1 mouse cellular context compared by ENCODE assay signal in the genomic region with DNA sequence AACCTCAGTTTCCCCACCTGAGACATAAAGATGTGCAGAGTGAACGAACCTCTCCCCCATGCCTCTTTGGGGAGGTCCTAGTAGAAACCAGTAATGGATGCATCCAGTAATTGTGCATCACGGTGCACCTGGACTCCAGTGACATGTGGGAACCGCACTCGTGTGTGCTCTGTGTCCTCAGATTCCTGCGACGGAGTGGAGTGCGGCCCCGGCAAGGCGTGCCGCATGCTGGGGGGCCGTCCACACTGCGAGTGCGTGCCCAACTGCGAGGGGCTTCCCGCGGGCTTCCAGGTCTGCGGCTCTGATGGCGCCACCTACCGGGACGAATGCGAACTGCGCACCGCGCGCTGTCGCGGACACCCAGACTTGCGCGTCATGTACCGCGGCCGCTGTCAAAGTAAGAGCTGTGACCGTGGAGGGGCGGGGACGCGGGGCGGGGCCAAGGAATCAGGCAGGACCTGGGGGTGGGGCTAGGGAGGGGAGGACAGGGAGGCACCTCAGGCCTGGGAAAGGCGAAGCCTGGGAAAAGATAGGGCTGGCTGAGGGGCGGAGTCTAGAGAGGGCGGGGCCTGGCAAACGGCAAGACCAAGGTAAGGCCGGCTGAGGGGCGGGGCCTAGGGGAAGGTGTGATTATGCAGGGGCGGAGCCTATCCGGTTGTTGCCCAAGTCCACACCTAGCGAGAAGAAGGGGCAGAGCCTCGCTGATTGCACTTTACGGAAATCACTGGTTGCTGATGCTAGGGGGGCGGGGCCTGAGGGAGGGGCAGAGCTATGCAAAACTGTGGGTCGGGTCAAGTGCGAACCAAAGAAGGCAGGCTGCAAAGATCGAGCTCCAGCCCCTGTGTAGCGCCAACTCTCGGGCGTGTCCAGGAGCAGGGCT.
TF ChIP-seq lines count a peak whose summit lies in the region.

No protein-coding gene starts in this region.

TF ChIP-seq in CH12.LX, 34 proteins besides CTCF, POLR2A, EP300 and RAD21:
- TF ChIP-seq TBP (conservative IDR thresholded peaks at IDR 0.05; ENCODE audit: low read depth, low read length) (no peak), GABPA (IDR thresholded peaks at IDR 0.05; ENCODE audit: insufficient replicate concordance, low read depth, low read length) (no peak), SIN3A (IDR thresholded peaks at IDR 0.05; ENCODE audit: low read length) (no peak), TCF12 (IDR thresholded peaks at IDR 0.05; ENCODE audit: low read depth, low read length) (0 out of 2 replicates have a peak, but pooled peaks have one; percentile 24), NELFE (IDR thresholded peaks at IDR 0.05; ENCODE audit: low read depth, low read length) (no peak), JUN (IDR thresholded peaks at IDR 0.05; ENCODE audit: insufficient read depth, low read depth, low read length) (no peak), JUND (conservative IDR thresholded peaks at IDR 0.05; ENCODE audit: low read depth, low read length) (no peak), USF2 (conservative IDR thresholded peaks at IDR 0.05; ENCODE audit: low read depth, low read length) (no peak), CHD2 (IDR thresholded peaks at IDR 0.05; ENCODE audit: low read length) (no peak), PAX5 (IDR thresholded peaks at IDR 0.05; ENCODE audit: low read length) (no peak), MXI1 (IDR thresholded peaks at IDR 0.05; ENCODE audit: low read depth, low read length) (no peak), KAT2A (IDR thresholded peaks at IDR 0.05; ENCODE audit: insufficient replicate concordance, low read length) (no peak), IRF4 (IDR thresholded peaks at IDR 0.05; ENCODE audit: low read depth, low read length) (no peak), ZMIZ1 (IDR thresholded peaks at IDR 0.05; ENCODE audit: low read depth, low read length) (no peak), MAFK (IDR thresholded peaks at IDR 0.05; ENCODE audit: insufficient replicate concordance, low read length) (no peak), NRF1 (IDR thresholded peaks at IDR 0.05; ENCODE audit: low read depth, low read length) (peak; percentile 54), MAZ (IDR thresholded peaks at IDR 0.05; ENCODE audit: low read depth, low read length) (no peak), ZC3H11A (IDR thresholded peaks at IDR 0.05; ENCODE audit: low read depth, low read length) (no peak), ETS1 (conservative IDR thresholded peaks at IDR 0.05; ENCODE audit: low read depth, low read length) (no peak), ZNF384 (IDR thresholded peaks at IDR 0.05; ENCODE audit: low read depth, low read length) (no peak), CHD1 (IDR thresholded peaks at IDR 0.05; ENCODE audit: low read depth, low read length) (no peak), E2F4 (IDR thresholded peaks at IDR 0.05; ENCODE audit: insufficient replicate concordance, low read depth, low read length) (no peak), RCOR1 (conservative IDR thresholded peaks at IDR 0.05; ENCODE audit: low read depth, low read length) (no peak), MAX (IDR thresholded peaks at IDR 0.05; ENCODE audit: low read length) (no peak), USF1 (IDR thresholded peaks at IDR 0.05; ENCODE audit: low read depth, low read length) (no peak), SMC3 (IDR thresholded peaks at IDR 0.05; ENCODE audit: low read depth, low read length) (peak; percentile 51), POLR2AphosphoS2 (IDR thresholded peaks at IDR 0.05; ENCODE audit: low read depth, low read length) (no peak), MYC (IDR thresholded peaks at IDR 0.05; ENCODE audit: low read depth, low read length) (no peak), ZKSCAN1 (IDR thresholded peaks at IDR 0.05; ENCODE audit: borderline replicate concordance, low read depth, low read length) (no peak), BHLHE40 (IDR thresholded peaks at IDR 0.05; ENCODE audit: low read depth, low read length) (0 out of 2 replicates have a peak, but pooled peaks have one; percentile 12), ELF1 (IDR thresholded peaks at IDR 0.05; ENCODE audit: low read depth, low read length) (peak; percentile 32), UBTF (IDR thresholded peaks at IDR 0.05; ENCODE audit: low read depth, low read length) (no peak), MEF2A (IDR thresholded peaks at IDR 0.05; ENCODE audit: borderline replicate concordance, low read depth, low read length) (no peak), HCFC1 (IDR thresholded peaks at IDR 0.05; ENCODE audit: low read depth, low read length) (no peak)
